Mouse (Mus musculus): ENCODE data around the gene Sctr. TPM values are rescaled to one million over a fixed set of nuclear protein-coding genes. Genes with fewer than 3 reads are reported as not detected.

Gene Sctr
- polyA plus RNA-seq, 1 experiment from 2014 or later: 0.09 TPM

DNA sequence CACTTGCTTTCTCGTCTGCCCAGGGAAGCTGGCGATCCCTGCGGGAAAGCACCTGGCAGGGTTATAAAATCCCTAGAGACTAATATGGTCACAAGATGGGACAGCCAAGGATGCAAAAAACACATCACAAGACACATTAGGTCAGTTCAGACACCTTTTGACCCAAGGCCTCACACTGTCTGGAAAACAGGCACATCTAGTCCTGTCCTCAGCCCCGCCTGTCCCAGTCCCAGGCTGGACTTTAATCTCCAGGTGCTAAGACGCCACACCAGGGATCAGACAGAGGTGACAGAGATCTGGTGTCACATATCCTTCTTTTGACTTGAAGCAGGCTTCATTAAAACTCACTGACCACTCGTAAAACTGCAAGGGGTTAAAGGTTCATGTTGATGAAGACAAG is 63.5 kb downstream of the Sctr start:
- no peak overlapping the region for H3K27ac ChIP-seq (ENCODE audit: poor library complexity, severe bottlenecking)
- no peak overlapping the region; the same call in 1 of the 2 replicates for H3K9ac ChIP-seq
- 61% methylated on average over 6 of the region's 6 CpGs for WGBS
- H3K9me3 ChIP-seq (replicated peaks): no peaks in the 10 kb centered on the region
- ATAC-seq (ENCODE audit: insufficient number of reproducible peaks, low FRiP score): no peak
- peaks cover 23% of the 10 kb centered on the region for H3K4me1 ChIP-seq (replicated peaks)
- H3K27me3 ChIP-seq (replicated peaks): no peaks in the 10 kb centered on the region; the same call in 1 of the 2 replicates
- H3K4me2 ChIP-seq: no peak overlapping the region
- H3K4me3 ChIP-seq: no peak overlapping the region
- peaks cover 9% of the 10 kb centered on the region; the same call in 1 of the 2 replicates for H3K36me3 ChIP-seq

DNA sequence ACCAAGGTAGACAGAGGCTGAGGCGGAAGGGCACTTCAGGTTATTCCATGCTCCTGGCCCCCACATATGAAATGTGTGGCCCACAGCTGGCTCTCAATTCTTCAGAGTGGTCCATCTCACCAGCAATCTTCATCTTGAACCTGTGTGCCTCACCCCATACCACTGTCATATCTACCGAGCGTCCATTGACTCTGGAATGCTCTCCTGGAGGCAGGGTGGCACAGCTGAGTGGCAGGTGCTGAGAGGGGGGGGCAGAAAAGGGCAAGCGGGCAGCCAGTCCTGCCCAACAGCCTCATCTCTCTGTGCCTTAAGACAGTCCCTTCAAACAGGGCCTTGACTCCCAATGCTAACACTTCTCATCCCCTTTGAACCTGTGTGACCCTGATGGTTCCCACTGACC is 64.4 kb downstream of the Sctr start:
- 82% methylated on average over 4 of the region's 4 CpGs for WGBS

GRCm38 (mm10) chr1:120072900-120073299 is 66.2 kb downstream of the Sctr start:
- Histone ChIP-seq H3K4me2 (peak overlapping the region; percentile 89), H3K9me3 (replicated peaks) (no peaks in the 10 kb centered on the region), H3K9ac (peak overlapping the region; percentile 62), H3K27ac (ENCODE audit: poor library complexity, severe bottlenecking) (no peak overlapping the region), H3K4me3 (peak overlapping the region; percentile 46), H3K27me3 (replicated peaks) (no peaks in the 10 kb centered on the region; the same call in 1 of the 2 replicates), H3K4me1 (replicated peaks) (peaks cover 23% of the 10 kb centered on the region), H3K36me3 (peaks cover 2% of the 10 kb centered on the region; the same call in 1 of the 2 replicates)
- ATAC-seq (ENCODE audit: insufficient number of reproducible peaks, low FRiP score): no peak
- 5% methylated on average over 16 of the region's 16 CpGs for WGBS

More for the DNA sequence above, 64.4 kb downstream of the Sctr start:
- Histone ChIP-seq H3K27me3 (replicated peaks) (no peaks in the 10 kb centered on the region; the same call in 1 of the 2 replicates), H3K4me1 (replicated peaks) (peaks cover 23% of the 10 kb centered on the region), H3K27ac (ENCODE audit: poor library complexity, severe bottlenecking) (no peak overlapping the region), H3K9me3 (replicated peaks) (no peaks in the 10 kb centered on the region), H3K36me3 (peaks cover 9% of the 10 kb centered on the region; the same call in 1 of the 2 replicates), H3K4me2 (no peak overlapping the region), H3K9ac (no peak overlapping the region), H3K4me3 (no peak overlapping the region)
- ATAC-seq (ENCODE audit: insufficient number of reproducible peaks, low FRiP score): no peak

DNA sequence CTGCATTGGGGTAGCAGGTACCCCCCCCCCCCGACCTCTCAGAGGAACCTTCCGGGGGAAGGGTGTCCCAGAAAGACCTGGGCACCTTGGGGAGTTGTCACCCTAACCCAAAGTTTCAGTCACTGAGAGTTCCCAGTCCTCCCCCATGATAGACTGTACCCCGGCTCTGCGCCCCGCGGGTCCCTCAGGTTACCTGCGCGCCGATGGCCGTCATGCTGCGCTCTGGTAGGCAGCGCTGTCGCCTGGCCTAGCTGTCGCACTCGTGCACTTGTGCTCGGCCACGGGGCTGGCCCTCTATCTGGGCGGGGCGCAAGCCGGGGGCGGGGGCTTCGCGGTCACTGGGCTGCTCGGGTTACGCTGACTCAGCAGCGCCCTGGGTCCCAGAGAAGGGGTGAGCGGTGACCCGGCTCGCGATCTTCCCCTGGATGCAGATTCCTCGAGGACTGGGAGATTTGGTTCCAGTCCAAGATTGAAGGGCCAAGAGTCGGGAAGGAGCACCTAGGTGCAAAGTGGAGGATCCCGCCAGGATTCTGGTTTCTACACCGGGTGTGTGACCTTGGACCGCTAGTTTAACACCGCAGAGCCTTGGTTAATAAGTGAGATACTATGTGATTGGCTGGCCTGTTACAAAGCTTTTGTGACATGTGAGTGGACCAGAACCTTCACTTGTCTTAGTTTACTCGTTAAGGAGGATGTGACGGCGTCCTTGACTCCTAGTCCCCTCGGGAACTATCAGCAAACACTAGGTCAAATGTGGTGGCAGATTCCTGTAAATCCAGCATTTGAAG is 67.0 kb downstream of the Sctr start, which contains the start of gene Tmem37:
TSS of gene Tmem37 (minus strand) at position 556 of the 788 bp plus-strand sequence.
- Histone ChIP-seq H3K4me1 (replicated peaks) (peaks cover 23% of the 10 kb centered on the region), H3K27ac (ENCODE audit: poor library complexity, severe bottlenecking) (peak within 1 kb of the TSS; percentile 45; the same call in 1 of the 2 replicates), H3K27me3 (replicated peaks) (no peaks in the 10 kb centered on the region; the same call in 1 of the 2 replicates), H3K4me3 (peak within 1 kb of the TSS; percentile 46), H3K9ac (peak within 1 kb of the TSS; percentile 62), H3K4me2 (peak within 1 kb of the TSS; percentile 89), H3K36me3 (no peaks in the 10 kb centered on the region), H3K9me3 (replicated peaks) (no peaks in the 10 kb centered on the region)
- WGBS: 1% methylated on average over 40 of the region's 40 CpGs
- ATAC-seq (ENCODE audit: insufficient number of reproducible peaks, low FRiP score): peak; percentile 85

GRCm38 (mm10) chr1:120074307-120074702 is 67.6 kb downstream of the Sctr start:
- peak overlapping the region; percentile 45; the same call in 1 of the 2 replicates for H3K27ac ChIP-seq (ENCODE audit: poor library complexity, severe bottlenecking)
- ATAC-seq (ENCODE audit: insufficient number of reproducible peaks, low FRiP score): peak; percentile 35; the same call in 1 of the 2 replicates

DNA sequence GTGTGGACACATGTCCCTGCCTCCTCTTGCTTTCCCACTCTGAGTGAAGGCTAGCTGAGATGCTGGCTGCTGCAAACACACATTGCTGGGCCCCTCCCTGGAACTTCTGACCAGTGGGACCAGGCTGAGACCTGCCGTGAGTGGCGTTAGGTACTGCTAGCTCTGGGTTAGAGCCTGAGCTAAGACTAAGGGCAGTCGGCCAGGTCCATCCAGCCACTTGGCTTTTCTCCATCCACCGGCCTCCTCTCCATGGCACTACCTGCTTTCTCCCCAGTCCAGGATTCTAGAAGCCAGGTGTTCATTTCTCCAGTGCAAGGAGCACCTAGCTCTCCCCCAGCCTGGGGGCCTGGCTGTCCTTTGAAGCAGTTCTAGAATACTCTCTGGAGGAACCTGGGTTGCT is 68.2 kb downstream of the Sctr start:
- H3K27ac ChIP-seq (ENCODE audit: poor library complexity, severe bottlenecking): no peak overlapping the region
- no peak overlapping the region for H3K4me2 ChIP-seq
- H3K9ac ChIP-seq: no peak overlapping the region
- no peak overlapping the region for H3K4me3 ChIP-seq
- no peak for ATAC-seq (ENCODE audit: insufficient number of reproducible peaks, low FRiP score)
- H3K27me3 ChIP-seq (replicated peaks): no peaks in the 10 kb centered on the region; the same call in 1 of the 2 replicates
- peaks cover 19% of the 10 kb centered on the region for H3K4me1 ChIP-seq (replicated peaks)
- 70% methylated on average over 4 of the region's 4 CpGs for WGBS
- no peaks in the 10 kb centered on the region for H3K9me3 ChIP-seq (replicated peaks)
- no peaks in the 10 kb centered on the region for H3K36me3 ChIP-seq

More at GRCm38 (mm10) chr1:120074307-120074702, 67.6 kb downstream of the Sctr start:
- Histone ChIP-seq H3K9ac (peak overlapping the region; percentile 62; the same call in 1 of the 2 replicates), H3K27me3 (replicated peaks) (no peaks in the 10 kb centered on the region; the same call in 1 of the 2 replicates), H3K9me3 (replicated peaks) (no peaks in the 10 kb centered on the region), H3K4me2 (peak overlapping the region; percentile 89), H3K36me3 (no peaks in the 10 kb centered on the region), H3K4me1 (replicated peaks) (peaks cover 19% of the 10 kb centered on the region), H3K4me3 (peak overlapping the region; percentile 46)
- WGBS: 34% methylated on average over 4 of the region's 4 CpGs

GRCm38 (mm10) chr1:120075507-120075906 is 68.8 kb downstream of the Sctr start:
- no peak overlapping the region for H3K4me3 ChIP-seq
- ATAC-seq (ENCODE audit: insufficient number of reproducible peaks, low FRiP score): no peak
- no peaks in the 10 kb centered on the region for H3K36me3 ChIP-seq
- no peak overlapping the region for H3K9ac ChIP-seq
- H3K4me1 ChIP-seq (replicated peaks): peaks cover 19% of the 10 kb centered on the region
- H3K27me3 ChIP-seq (replicated peaks): no peaks in the 10 kb centered on the region; the same call in 1 of the 2 replicates
- H3K27ac ChIP-seq (ENCODE audit: poor library complexity, severe bottlenecking): no peak overlapping the region
- 79% methylated on average over 5 of the region's 5 CpGs for WGBS
- H3K9me3 ChIP-seq (replicated peaks): no peaks in the 10 kb centered on the region
- no peak overlapping the region for H3K4me2 ChIP-seq

GRCm38 (mm10) chr1:120077746-120078410 is 71.2 kb downstream of the Sctr start:
- H3K27ac ChIP-seq (ENCODE audit: poor library complexity, severe bottlenecking): no peak overlapping the region
- no peaks in the 10 kb centered on the region for H3K9me3 ChIP-seq (replicated peaks)
- WGBS: 25% methylated on average over 9 of the region's 9 CpGs
- H3K36me3 ChIP-seq: no peaks in the 10 kb centered on the region
- ATAC-seq (ENCODE audit: insufficient number of reproducible peaks, low FRiP score): no peak
- H3K4me1 ChIP-seq (replicated peaks): peaks cover 23% of the 10 kb centered on the region
- H3K27me3 ChIP-seq (replicated peaks): no peaks in the 10 kb centered on the region
- H3K4me3 ChIP-seq: no peak overlapping the region
- H3K9ac ChIP-seq: no peak overlapping the region
- H3K4me2 ChIP-seq: no peak overlapping the region

GRCm38 (mm10) chr1:120080632-120081031 is 73.9 kb downstream of the Sctr start:
- no peak for ATAC-seq (ENCODE audit: insufficient number of reproducible peaks, low FRiP score)
- H3K36me3 ChIP-seq: no peaks in the 10 kb centered on the region
- WGBS: 79% methylated on average over 1 of the region's 1 CpGs
- no peak overlapping the region for H3K9ac ChIP-seq
- H3K27ac ChIP-seq (ENCODE audit: poor library complexity, severe bottlenecking): no peak overlapping the region
- H3K27me3 ChIP-seq (replicated peaks): no peaks in the 10 kb centered on the region
- no peaks in the 10 kb centered on the region for H3K9me3 ChIP-seq (replicated peaks)
- H3K4me3 ChIP-seq: no peak overlapping the region
- H3K4me1 ChIP-seq (replicated peaks): peaks cover 26% of the 10 kb centered on the region
- no peak overlapping the region for H3K4me2 ChIP-seq

DNA sequence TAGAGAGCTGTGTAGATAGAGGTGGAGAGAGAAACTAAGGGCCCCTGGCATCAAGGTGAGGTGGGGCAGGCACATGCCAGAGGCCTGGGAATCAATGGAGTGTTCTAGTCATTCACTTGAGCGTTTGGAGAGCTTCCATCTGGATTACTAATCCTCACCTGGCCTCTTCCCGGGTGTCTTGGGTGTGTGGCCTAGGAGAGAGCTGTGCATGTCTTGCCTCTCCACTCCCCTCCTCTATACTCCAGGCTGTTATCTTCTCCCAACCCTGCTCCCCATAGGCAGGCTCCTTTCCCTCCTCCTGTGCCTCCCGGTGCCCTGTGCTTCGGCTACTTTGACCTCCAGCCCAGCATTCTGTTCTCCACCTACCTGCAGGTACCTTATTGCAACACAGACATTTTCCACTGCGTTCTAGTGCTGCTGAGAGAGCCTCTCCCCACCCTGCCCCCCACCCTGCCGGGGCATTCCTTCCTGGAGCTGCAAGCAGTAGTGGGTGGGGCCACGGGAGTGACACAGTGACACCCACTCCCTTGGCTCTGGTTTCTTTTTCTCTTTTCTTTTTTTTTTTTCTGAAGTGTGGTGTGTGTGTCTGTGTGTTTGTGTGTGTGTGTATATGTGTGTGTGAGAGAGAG is 76.4 kb downstream of the Sctr start:
- no peaks in the 10 kb centered on the region for H3K36me3 ChIP-seq
- 8% methylated on average over 7 of the region's 7 CpGs for WGBS
- ATAC-seq (ENCODE audit: insufficient number of reproducible peaks, low FRiP score): peak; percentile 63; the same call in 1 of the 2 replicates
- H3K4me2 ChIP-seq: peak overlapping the region; percentile 29
- no peaks in the 10 kb centered on the region for H3K27me3 ChIP-seq (replicated peaks)
- H3K9ac ChIP-seq: no peak overlapping the region
- peaks cover 29% of the 10 kb centered on the region for H3K4me1 ChIP-seq (replicated peaks)
- peak overlapping the region; percentile 43; the same call in 1 of the 2 replicates for H3K27ac ChIP-seq (ENCODE audit: poor library complexity, severe bottlenecking)
- H3K9me3 ChIP-seq (replicated peaks): no peaks in the 10 kb centered on the region
- H3K4me3 ChIP-seq: no peak overlapping the region
